Mouse (Mus musculus) G1E (cell line): ENCODE data around the gene Rab31.

Experiments used
- CTCF ChIP-seq: IDR thresholded peaks from 2 replicates; pipeline ENCODE4 v1.5.1; 2012; ENCODE audit warnings: low read depth, low read length, inconsistent platforms, mixed read lengths
- GATA1 ChIP-seq: IDR thresholded peaks from 2 replicates; pipeline ENCODE4 v1.6.1; 2012; ENCODE audit warnings: borderline replicate concordance, low read length, inconsistent platforms, mixed read lengths
- POLR2AphosphoS5 ChIP-seq: IDR thresholded peaks from 2 replicates; pipeline ENCODE4 v1.6.1; 2012; ENCODE audit warnings: low read depth, low read length, inconsistent platforms; ENCODE audit not compliant: insufficient replicate concordance

- TF ChIP-seq GATA1, result no peak
- no peak for TF ChIP-seq CTCF
- TF ChIP-seq POLR2AphosphoS5, result no peak
Observed at GRCm38 (mm10) chr17:65712861-65713535, 59.6 kb downstream of the Rab31 start.
